Mouse (Mus musculus): ENCODE measurements around the gene Evi2a.

DNA sequence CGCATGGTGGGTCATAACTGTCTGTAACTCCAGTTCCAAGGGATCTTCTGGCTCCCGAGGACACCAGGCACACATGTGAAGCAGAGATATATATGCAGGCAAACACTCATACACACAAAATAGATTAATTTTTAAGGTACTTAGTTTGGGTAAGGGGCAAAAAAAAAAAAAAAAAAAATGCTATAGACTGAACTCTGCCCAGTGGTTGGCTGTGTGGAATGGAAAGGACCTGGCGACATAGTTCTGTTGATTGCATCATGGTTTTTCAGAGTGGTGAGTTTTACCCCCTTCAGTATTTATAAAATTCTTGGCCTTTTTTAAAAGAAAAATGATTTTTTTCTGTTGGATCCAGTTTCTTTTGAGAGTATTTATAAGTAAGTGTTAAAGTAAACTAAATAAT is 5.9 kb upstream of the Evi2a start:
- TF ChIP-seq USF1 (IDR thresholded peaks at IDR 0.05; ENCODE audit: low read depth) (no peak), POLR2A (IDR thresholded peaks at IDR 0.05; ENCODE audit: insufficient read length, low read depth) (no peak), MYOG (IDR thresholded peaks at IDR 0.05; ENCODE audit: control insufficient read depth in 1 of 3, insufficient read depth in 1 of 3, insufficient read length in 2 of 3, low read depth in 2 of 3) (no peak), MYOD1 (IDR thresholded peaks at IDR 0.05; ENCODE audit: control insufficient read depth in 1 of 3, insufficient read length in 2 of 3, low read depth in 2 of 3) (no peak), TCF12 (IDR thresholded peaks at IDR 0.05; ENCODE audit: insufficient read depth, poor library complexity, severe bottlenecking) (no peak), E2F4 (IDR thresholded peaks at IDR 0.05; ENCODE audit: insufficient read depth) (no peak)

Data from myocyte (in vitro differentiated cells).